Mouse (Mus musculus) brown adipose tissue, adult 24 weeks (tissue): ENCODE results near the gene Zfp488. TPM values are rescaled to one million over a fixed set of nuclear protein-coding genes. Genes with fewer than 3 reads are reported as not detected.

Source experiments
- H3K27ac ChIP-seq: fragments of 200-500 bp; replicated peaks from 2 replicates; pipeline ENCODE4 v1.5.1; 2012; ENCODE audit warnings: low read depth, mild to moderate bottlenecking, low read length
- H3K4me1 ChIP-seq: fragments of 200-500 bp; 2 replicates; pipeline ENCODE4 v1.6.1; 2012; ENCODE audit warnings: low read length, mixed read lengths; ENCODE audit not compliant: control insufficient read depth, insufficient read depth, insufficient read length
- H3K4me3 ChIP-seq: fragments of 200-500 bp; 2 replicates; pipeline ENCODE4 v1.5.1; 2012; ENCODE audit warnings: low read depth, mild to moderate bottlenecking, low read length, moderate library complexity; ENCODE audit not compliant: insufficient read depth
- polyA plus RNA-seq: library from polyadenylated mRNA; stranded (reverse); fragments of >200 nt; gene quantifications from 2 replicates; pipeline ENCODE4 v1.2.4, GENCODE M21; 2012; ENCODE audit not compliant: missing spikeins, insufficient read depth, insufficient read length

Zfp488 gene
- polyA plus RNA-seq, result not detected in 2 replicates

- no peak within 1 kb of the TSS for H3K4me3 ChIP-seq
- H3K4me1 ChIP-seq, result no peaks in the 10 kb centered on the region
- H3K27ac ChIP-seq, result no peak within 1 kb of the TSS
Observed at GRCm38 (mm10) chr14:33978604-33979059, at the start of gene Zfp488. Gene Zfp488 (minus strand): TSS chr14:33978764.

GRCm38 (mm10) chr14:34026710-34027109 is 48.1 kb upstream of the Zfp488 start:
- Histone ChIP-seq H3K4me1 (no peaks in the 10 kb centered on the region), H3K4me3 (no peak overlapping the region), H3K27ac (no peak overlapping the region)

DNA sequence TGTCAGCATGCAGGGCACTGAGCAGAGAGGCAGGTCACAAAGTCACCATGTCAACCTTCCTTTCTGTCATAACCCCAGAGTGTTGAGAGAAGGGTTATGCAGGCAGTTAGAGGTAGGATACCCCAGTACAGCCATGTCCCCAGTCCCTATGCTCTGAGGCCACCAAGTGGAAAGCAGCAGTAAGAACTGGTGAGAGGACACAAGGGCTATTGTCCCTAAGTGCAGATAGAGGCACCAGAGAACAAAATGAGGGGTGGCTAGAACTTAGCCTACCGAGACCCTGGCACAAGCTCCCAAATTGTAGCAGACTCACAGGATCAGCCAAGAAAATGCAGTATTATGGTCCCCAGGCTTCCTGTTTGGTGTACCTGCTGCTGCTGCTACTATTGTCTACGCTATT is 38.4 kb upstream of the Zfp488 start:
- no peak overlapping the region for H3K4me3 ChIP-seq
- no peak overlapping the region for H3K27ac ChIP-seq

DNA sequence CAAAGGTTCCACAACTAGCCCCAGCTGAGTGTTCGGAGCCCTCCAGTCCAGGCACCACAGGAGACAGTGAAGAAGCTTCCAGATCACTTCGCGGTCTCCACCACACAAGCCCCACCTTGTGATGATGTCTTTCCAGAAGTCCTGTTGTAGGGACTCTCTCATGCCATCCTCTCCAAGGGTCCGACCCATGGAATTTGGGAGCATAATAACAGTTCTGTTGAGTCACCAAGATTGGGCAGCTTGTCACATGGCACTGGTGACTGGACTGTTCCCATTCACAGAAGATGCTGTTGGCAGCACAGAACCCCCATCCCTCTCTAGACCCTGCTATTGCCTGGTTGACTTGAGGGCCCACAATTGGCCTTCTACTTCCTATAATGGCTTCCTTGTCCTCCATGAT is 37.8 kb upstream of the Zfp488 start, which contains the start of gene Gm5460:
Gm5460 (plus strand) TSS at position 378 of the 400 bp plus-strand sequence.
- H3K4me1 ChIP-seq, result no peaks in the 10 kb centered on the region
- H3K4me3 ChIP-seq, result no peak within 1 kb of the TSS
- no peak within 1 kb of the TSS for H3K27ac ChIP-seq

More for the DNA sequence above, 38.4 kb upstream of the Zfp488 start:
- no peaks in the 10 kb centered on the region for H3K4me1 ChIP-seq

DNA sequence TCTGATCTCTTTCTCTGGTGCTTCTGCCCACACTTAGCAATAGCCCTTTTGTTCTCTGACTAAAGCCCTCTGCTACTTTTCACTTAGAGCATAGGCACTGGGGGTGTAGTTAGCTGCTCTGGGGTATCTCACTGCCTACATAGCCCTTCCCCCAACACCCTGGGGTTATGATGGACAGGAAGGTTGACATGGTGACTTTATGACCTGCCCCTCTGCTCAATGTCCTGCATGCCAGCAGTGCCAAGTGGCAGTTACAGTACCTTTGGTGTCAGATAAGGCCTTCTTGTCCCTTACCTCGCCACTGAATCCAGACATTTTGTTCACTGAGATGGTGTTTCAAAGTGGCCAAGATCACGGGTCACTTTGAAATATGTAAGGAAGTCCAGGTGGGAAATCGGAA is 36.5 kb upstream of the Zfp488 start, which contains the start of gene Gm30083:
Gm30083 (minus strand) TSS at position 120 of the 400 bp plus-strand sequence.
- Histone ChIP-seq H3K4me1 (no peaks in the 10 kb centered on the region), H3K27ac (no peak within 1 kb of the TSS), H3K4me3 (no peak within 1 kb of the TSS)

DNA sequence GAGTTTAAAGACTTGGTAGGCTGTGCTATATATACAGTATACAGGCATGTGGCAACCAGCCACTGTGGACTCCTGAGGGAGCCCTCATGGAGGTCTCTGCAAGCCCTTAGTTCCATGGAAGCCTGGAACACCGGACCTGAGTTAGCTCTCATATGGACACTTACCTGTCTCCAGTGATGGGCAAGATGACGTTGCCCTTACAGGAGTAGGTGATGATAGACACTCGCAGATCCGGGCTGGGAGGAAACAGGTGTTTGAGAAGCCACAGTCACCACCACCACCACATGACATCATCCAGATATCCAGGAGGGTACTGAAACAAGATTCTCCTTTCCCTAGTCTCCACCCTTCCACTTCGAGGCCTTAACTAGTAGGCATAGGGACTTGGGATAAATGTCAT is 23.8 kb upstream of the Zfp488 start:
- H3K27ac ChIP-seq, result no peak overlapping the region
- H3K4me1 ChIP-seq, result no peaks in the 10 kb centered on the region
- H3K4me3 ChIP-seq, result no peak overlapping the region

DNA sequence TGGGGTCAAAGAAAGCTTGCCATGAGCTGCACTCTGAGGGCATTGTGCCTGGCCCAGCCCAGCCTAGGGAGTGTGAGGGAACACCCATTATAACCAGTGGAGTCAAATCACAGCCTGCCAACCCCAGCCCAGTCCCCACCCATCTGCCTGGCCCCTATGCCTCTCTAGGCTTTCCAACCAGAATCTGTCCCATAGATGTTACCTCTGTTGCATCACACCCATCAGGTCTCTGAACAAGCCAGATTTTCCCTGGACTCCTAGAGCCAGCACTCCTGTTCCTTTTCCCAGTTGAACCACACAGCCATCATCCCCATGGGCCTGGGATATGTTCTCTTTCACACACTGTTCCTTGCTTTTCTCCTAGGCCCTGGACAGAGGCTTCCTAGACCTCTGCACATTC is 22.9 kb upstream of the Zfp488 start:
- no peak overlapping the region for H3K27ac ChIP-seq
- no peak overlapping the region for H3K4me3 ChIP-seq
- H3K4me1 ChIP-seq, result no peaks in the 10 kb centered on the region

DNA sequence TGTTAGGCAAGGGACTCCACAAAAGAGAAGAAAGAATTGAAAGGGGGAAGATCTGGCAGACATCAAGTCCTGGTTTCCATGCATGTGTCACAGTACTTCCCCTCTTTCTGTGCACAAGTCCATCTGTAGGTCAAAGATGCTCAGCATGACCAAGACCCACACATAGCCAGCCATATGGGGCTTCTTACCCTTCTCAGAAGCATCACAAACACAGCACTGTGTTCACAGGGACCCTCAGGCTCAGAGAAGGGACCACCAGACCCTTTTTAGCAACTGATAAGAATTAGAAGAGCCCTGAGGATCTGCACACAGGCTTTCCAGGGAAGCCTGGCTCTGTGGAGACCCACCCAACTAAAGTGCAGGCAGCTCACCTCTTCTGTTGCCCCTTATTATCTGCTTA is 21.5 kb upstream of the Zfp488 start:
- H3K4me1 ChIP-seq, result no peaks in the 10 kb centered on the region
- no peak overlapping the region for H3K27ac ChIP-seq
- no peak overlapping the region for H3K4me3 ChIP-seq

GRCm38 (mm10) chr14:33997427-33997826 is 18.9 kb upstream of the Zfp488 start:
- Histone ChIP-seq H3K4me1 (no peaks in the 10 kb centered on the region), H3K4me3 (no peak overlapping the region), H3K27ac (no peak overlapping the region)

DNA sequence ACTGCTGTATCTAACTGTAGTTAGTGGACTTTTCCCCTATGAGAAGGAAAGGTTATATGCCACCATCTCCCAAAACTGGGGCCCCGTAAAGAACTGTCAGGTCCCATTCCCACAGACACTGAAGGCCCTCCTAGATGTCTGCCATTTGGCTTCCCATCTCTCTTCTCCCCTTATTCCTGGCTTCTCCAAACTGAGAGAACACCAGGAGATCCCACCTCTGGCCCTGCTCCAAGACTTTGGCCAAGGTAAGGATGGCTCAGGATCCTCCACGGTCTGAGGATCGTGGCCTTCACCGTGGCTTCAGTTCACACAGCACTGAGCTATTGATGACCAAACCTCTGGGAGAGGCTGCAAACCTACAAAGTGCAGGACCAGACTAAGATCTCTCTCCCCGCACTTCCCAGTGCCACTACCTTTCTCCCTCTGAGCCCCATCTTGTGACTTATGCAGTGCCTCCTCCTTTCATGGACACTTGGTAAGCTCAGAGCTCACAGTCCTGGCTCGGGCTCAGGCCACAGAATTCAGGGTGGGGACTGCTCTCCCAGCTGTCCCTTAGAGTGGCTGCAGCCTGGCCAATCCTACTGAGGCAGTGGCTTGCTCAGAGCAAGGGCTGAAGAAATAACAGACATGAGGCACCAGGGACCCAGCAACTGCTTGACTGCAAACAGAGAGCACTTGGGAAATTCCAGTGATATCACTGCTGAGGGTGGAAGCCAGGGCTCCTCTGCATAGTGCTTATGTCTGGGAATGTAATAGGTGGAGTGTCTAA is 15.1 kb upstream of the Zfp488 start:
- Histone ChIP-seq H3K4me3 (no peak overlapping the region), H3K4me1 (no peaks in the 10 kb centered on the region), H3K27ac (no peak overlapping the region)

- H3K4me3 ChIP-seq, result no peak overlapping the region
- no peaks in the 10 kb centered on the region for H3K4me1 ChIP-seq
- no peak overlapping the region for H3K27ac ChIP-seq
Observed at GRCm38 (mm10) chr14:33993051-33993450, 14.5 kb upstream of the Zfp488 start.

- Histone ChIP-seq H3K27ac (no peak overlapping the region), H3K4me3 (no peak overlapping the region), H3K4me1 (no peaks in the 10 kb centered on the region)
Observed at GRCm38 (mm10) chr14:33991971-33992370, 13.4 kb upstream of the Zfp488 start.

- no peak overlapping the region for H3K27ac ChIP-seq
- H3K4me1 ChIP-seq, result no peaks in the 10 kb centered on the region
- H3K4me3 ChIP-seq, result no peak overlapping the region
Observed at GRCm38 (mm10) chr14:33989201-33989600, 10.6 kb upstream of the Zfp488 start.

- no peak overlapping the region for H3K27ac ChIP-seq
- H3K4me3 ChIP-seq, result no peak overlapping the region
- H3K4me1 ChIP-seq, result no peaks in the 10 kb centered on the region
Observed at GRCm38 (mm10) chr14:33977748-33978147, 816 bp downstream of the Zfp488 start.

GRCm38 (mm10) chr14:33974752-33975151 is 3.8 kb downstream of the Zfp488 start:
- no peak overlapping the region for H3K27ac ChIP-seq
- H3K4me3 ChIP-seq, result no peak overlapping the region
- no peaks in the 10 kb centered on the region for H3K4me1 ChIP-seq

- H3K4me1 ChIP-seq, result no peaks in the 10 kb centered on the region
- no peak overlapping the region for H3K4me3 ChIP-seq
- no peak overlapping the region for H3K27ac ChIP-seq
Observed at GRCm38 (mm10) chr14:33972679-33973078, 5.9 kb downstream of the Zfp488 start.
